Mouse (Mus musculus): ENCODE data around the gene Skida1.

Gene Skida1

GRCm38 (mm10) chr2:18011226-18011625 lies 37.6 kb downstream of the Skida1 start:
- no peak for DNase-seq

- DNase-seq, result no peak
These were observed 43.7 kb downstream of the Skida1 start for GRCm38 (mm10) chr2:18005137-18005536.

- DNase-seq, result no peak
These were observed 44.6 kb downstream of the Skida1 start for GRCm38 (mm10) chr2:18004286-18004685.

GRCm38 (mm10) chr2:18002306-18002705 lies 46.5 kb downstream of the Skida1 start:
- DNase-seq, result no peak

- no peak for DNase-seq
These were observed 52.0 kb downstream of the Skida1 start, which contains the start of gene H2al2a for GRCm38 (mm10) chr2:17996858-17997257. H2al2a (minus strand) TSS chr2:17996958.
